Mouse (Mus musculus): Measurements from ENCODE around the gene Tmem131.
A peak's percentile ranks its signal among the peaks of the same experiment; 100 is the strongest.
"Not testable (repeated sequence)": the region's sequence is repeated elsewhere in the genome, so short reads cannot be mapped to it uniquely, and the experiment has no call there.

Gene Tmem131

DNA sequence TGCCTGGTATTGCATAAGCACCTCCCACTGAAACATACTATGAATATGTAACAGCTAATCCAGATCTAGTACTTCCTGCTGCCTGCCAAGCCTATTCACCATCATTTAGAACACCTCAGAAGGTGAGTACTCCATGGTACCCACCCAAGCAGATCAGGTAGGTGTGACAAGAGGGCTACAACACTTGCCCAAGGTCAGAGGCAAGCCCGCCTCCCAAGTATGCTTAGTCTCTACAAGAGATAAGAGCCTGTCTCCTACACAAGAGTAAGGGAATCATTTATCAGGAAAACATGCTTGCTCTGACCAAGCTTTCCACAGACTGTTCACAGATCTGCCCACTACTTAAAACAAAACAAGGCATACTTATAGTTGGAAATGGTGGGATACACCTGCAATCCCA, 26.0 kb downstream of the Tmem131 start:
- peak; percentile 41 for DNase-seq (ENCODE audit: low spot score)

DNA sequence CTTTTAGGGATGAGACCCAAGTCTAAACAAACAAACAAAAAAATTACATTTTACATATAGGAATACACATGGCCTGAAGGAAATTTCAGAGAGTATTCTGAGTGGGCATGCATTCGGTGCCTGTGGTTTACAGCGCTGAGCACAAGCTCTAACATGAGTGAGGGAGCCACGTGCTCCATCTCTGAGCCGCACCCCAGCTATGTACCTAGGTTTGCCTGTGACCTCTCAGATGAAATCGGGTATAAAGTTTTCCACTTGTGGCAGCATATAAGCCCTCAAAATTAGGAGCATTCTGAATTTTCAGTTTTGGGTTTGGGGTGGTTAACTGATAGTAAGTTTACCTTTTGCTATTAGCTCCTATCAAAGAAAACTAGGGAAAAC, 28.3 kb downstream of the Tmem131 start:
- DNase-seq (ENCODE audit: low spot score): no peak

- peak; percentile 69 for DNase-seq (ENCODE audit: low spot score)
These were observed 28.8 kb downstream of the Tmem131 start for GRCm38 (mm10) chr1:36914455-36915199.

DNA sequence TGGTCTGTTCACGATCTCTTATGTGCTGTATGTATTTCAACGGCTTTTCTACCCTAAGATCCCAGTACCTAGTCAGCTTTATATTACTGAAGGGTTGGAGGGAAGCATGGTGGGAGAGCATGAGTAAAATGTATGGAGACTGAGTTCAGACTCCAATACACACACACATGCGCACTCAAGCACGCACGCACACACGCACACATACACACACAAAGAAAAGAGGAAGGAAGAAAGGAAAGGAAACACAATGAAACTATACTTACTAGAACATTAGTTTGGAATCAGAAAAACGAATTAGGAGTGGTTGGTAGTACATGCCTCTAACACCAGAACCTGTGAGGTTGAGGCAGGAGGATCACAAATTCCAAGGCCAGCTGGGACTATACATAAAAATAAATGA, 29.7 kb downstream of the Tmem131 start:
- DNase-seq (ENCODE audit: low spot score): no peak

DNA sequence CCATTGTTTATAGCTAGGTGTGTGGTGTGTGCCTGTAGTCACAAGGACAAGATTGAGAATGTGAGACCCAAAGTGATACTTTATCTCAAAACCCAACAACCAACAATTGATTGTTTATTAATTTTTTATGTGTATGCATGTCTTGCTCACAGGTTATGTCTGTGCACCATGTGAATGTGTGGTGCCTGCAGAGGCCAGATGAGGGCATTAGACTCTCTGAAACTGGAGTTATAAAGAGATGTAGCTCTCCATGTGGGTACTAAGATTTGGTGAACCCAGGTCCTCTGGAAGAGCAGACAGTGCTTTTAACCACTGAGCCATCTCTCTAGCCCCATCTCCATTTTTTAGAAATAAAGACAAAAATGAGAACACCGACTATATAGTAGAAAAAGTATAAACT, 31.2 kb downstream of the Tmem131 start:
- no peak for DNase-seq (ENCODE audit: low spot score)

- DNase-seq (ENCODE audit: low spot score): no peak
These were observed 31.9 kb downstream of the Tmem131 start for GRCm38 (mm10) chr1:36911603-36912002.

DNA sequence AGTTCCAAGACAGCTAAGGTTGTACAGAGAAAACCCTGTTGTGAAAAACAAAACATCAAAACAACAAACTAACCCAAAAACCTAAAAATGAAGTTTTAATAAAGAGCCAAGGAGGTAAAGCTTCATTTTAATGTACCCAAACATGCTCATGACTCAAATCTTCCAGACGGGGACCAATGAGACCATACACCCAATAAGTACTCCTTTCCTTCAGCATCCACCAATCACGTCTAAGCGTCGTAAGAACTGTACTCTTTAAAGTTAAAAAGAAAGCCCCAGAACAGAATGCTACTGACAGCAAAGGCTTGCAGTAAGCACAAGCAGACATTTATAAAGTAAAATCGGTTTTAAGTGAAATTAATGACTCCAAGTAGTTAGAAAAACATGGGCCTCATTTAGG, 33.1 kb downstream of the Tmem131 start:
- no peak for DNase-seq (ENCODE audit: low spot score)

DNA sequence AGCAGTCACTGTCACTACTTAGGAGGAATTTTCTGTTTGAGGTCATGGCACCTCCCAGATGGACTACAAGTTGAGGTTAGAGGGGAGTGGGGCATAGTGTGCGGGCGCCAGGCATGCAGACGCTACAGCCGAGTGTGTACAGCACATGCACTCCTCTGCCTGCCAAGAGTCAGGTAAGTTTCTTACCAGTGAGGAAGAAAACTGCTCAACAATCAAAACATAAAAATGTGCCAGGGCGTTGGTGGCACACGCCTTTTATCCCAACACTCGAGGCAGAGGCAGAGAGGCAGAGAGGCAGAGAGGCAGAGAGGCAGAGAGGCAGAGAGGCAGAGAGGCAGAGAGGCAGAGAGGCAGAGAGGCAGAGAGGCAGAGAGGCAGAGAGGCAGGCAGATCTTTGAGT, 33.5 kb downstream of the Tmem131 start:
- not testable (repeated sequence) for DNase-seq (ENCODE audit: low spot score)

GRCm38 (mm10) chr1:36905216-36905615, 38.2 kb downstream of the Tmem131 start:
- no peak for DNase-seq (ENCODE audit: low spot score)

DNA sequence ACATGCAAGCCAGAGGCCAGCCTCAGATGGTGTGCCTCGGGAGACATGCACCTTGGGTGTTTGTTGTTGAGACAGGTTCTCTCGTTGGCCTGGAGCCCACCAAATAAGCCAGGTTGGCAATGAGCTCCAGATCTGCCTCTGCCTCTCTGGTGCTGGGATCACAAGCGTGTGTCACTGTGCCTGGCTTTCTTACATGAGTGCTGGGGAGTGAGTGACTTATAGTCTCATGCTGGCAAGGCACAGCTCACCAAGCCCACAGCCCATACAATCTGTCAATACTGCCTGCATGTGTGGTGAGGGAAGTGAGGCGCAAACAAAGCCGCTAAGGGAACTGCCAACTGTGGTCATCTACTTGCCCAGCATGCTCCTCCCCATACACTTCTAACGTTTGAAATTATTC, 39.0 kb downstream of the Tmem131 start:
- DNase-seq (ENCODE audit: low spot score): no peak

DNA sequence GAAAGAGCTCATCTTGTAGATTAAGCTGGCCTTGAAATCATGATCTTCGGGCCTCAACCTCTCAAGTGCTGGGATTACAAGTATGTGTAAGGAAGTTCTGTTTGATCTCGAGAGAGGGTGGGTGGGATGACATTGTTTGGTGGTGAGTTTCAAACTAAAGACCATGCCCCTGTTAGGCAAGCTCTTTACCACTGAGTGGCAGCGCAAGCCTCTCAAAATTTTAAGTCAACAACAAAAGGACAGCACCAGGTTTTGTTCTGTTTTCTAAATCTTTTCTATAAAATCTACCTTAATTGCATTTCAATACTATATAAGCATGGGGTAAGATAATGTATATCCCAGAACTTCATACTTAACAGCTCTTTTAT, 39.4 kb downstream of the Tmem131 start:
- DNase-seq (ENCODE audit: low spot score): no peak

- DNase-seq (ENCODE audit: low spot score): no peak
These were observed 39.9 kb downstream of the Tmem131 start for GRCm38 (mm10) chr1:36903376-36904083.

GRCm38 (mm10) chr1:36902533-36903315, 40.7 kb downstream of the Tmem131 start:
- no peak for DNase-seq (ENCODE audit: low spot score)

- DNase-seq (ENCODE audit: low spot score): no peak
These were observed 43.8 kb downstream of the Tmem131 start for GRCm38 (mm10) chr1:36899622-36900021.

DNA sequence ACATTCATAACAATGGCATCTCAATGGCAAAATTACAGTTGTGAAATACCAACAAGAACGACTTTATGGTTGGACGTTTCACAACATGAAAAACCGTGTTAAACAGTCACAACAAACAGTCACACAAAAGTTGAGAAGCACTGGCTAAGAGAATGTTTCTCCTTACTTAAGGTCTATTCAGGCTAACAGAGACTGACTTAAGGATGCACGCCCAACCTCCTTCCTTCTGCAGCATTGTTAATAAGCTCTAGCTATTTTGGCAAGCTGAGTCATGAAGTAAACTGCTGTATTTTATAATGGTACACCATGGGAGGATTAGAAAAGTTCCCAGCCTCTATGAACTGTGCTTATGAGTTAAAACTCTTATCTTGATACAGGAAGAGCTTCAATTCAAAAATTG, 47.0 kb downstream of the Tmem131 start:
- DNase-seq (ENCODE audit: low spot score): no peak

DNA sequence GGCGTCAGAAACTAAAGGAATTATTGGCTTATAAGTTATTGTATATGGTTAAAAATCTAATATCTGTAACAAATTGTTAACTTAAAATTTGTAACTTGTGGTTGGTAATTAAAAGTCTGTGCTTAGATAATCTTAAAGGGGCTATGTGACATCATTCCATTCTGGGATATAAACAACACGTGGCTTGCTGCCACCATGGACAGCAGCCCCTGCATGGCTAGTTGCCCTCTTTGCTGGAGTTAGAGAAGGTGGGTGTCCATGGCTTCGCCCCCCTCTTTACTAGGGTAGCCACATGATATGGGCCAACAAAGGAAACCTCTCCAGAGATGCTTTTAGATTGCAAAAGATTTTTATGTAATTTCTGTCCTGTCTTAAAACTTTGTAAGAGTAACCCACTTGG, 48.0 kb downstream of the Tmem131 start:
- no peak for DNase-seq (ENCODE audit: low spot score)

DNA sequence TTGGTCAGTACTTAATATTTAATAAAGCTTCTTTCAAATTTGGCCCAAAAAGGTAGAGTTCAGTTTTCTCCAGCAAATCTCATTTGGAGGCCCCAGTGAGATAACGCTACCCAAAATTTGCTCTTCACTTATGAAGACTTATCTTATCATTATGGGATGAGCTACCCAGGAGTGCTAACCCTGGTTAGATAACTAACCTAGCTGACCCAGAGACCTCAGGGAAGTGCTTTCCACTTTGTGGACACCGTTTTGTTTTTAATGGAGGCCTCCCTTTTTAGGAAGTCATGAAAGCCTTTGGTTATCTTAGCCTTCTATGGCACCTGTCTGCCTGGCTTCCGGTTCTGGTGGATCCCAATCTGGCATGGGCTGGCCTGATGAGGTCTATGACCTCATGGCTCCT, 49.3 kb downstream of the Tmem131 start:
- DNase-seq (ENCODE audit: low spot score): no peak

DNA sequence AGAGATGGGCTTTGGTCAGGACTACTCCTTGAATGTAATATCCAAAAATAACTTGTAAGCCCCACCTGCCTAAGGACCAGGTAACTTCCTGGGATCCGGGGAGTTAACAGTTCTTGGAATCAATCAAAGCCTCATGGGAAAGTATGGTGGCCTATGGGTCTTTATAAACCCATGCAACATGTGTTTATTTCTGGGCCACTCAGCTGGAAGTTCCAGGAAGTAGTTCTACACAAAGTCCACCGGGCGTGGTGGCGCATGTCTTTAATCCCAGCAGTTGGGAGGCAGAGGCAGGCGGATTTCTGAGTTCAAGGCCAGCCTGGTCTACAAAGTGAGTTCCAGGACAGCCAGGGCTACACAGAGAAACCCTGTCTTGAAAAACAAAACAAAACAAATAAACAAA, 49.7 kb downstream of the Tmem131 start:
- not testable (repeated sequence) for DNase-seq (ENCODE audit: low spot score)

DNA sequence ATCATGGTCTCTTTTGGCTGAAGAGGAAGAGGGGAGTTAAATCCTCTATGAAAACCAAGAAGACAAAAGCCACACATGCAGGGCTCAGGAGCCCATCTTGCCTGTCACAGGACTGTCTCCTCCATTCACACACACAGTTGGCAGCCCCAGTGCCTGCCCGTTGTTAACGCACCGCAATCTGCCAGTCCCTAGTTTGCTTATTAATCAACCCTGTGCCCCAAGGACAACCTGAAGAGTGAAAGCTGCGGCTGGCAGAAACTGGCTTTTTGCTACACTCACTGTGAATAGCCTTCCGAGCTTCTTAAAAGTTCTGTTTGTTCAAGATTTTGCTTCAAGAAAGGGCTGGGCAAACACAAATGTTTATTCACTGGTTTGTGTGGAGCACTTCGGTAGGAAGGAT, 50.3 kb downstream of the Tmem131 start:
- DNase-seq (ENCODE audit: low spot score): no peak

DNA sequence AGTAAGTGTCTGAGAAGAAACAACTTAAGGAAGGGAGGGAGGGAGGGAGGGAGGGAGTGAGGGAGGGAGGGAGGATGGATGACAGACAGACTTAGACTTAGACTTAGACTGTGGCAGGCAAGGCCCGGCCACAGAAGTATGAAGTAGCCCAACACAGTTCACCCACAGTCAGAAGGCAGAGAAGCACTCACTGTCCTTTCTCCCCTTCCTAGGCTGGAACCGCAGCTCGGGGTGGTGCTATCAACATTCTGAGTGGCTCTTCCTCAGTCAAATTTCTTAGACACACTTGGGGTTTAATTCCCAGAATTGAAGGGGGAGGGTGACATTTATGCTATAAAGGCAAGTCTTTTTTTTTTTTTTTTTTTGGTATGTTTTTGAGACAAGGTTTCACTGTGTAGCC, 51.0 kb downstream of the Tmem131 start:
- no peak for DNase-seq (ENCODE audit: low spot score)

DNA sequence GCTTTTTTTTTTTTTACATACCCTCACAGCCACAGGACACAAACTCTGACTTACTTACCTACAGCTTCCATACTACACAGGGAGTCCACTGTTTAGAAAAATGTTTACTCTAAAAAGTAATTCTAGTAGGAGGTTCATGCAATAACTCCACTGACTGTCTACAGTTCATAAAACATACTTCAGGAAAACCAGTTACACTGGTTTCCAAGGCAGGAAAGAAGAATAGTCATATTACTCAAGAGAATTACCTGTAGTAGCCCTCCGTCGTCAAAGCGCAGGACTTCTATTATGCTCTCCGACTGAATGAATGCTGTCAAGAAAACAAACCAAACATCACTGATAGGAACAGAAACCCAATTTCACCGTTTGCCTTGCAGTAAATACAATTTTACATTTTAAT, 54.5 kb downstream of the Tmem131 start:
- no peak for DNase-seq (ENCODE audit: low spot score)

DNA sequence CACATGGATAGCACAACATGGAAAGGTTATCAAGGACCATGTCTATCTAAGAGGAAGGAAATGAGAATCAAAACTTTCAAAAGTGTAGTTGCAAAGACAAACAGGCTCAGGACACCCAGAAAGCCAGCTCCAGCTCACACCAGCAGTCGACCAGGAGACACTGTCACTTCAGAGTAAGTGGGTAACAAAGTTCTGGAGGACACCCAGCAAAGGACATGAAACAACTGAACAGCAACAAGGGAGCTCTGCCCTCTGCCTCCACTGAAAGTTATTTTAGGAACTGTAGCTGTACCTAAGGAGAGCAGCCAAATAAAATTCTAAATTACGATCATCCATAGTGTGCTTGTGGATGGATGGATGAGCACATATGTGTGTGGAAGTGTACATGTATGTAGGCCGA, 56.3 kb downstream of the Tmem131 start:
- DNase-seq (ENCODE audit: low spot score): no peak

GRCm38 (mm10) chr1:36886489-36886888, 57.0 kb downstream of the Tmem131 start:
- no peak for DNase-seq (ENCODE audit: low spot score)
